ENCODE assay signal across 9 mouse cellular contexts in the genomic region with DNA sequence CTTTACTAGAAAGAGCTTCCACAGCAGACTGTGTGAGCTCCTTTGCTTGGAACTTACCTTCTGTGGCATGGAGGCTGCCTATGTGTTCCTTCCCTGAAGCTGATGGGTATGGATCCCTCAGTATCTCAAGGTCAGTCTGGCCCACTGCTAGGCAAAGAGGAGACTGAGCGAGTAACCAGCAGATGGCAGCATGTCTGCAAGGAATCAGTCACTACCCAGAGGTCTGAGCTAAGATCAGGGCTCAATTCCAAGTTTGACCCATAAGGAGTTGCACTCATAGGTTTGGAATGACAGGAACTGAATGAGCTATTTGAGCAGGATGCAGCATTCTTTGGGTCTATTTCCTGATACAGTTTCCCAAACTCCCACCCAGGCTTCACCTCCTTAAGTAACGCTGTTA. TPM values are rescaled to one million over a fixed set of nuclear protein-coding genes. Genes with fewer than 3 reads are reported as not detected.
DNase-seq lines count a peak whose midpoint lies in the region; ATAC-seq and TF ChIP-seq lines count a peak whose summit lies in the region.
"Had no signal": no experiment of that assay in that cellular context is flagged by ENCODE, and none has a peak within 500 bp of the region (broad histone marks: within the 10 kb centered on the region; RNA-seq: fewer than 3 reads in every experiment).

No protein-coding gene starts in this region.

- no peak overlapping the region for H3K9ac ChIP-seq in heart, embryonic 14.5 days (ENCODE audit: low read length)
- no peak overlapping the region for H3K9ac ChIP-seq in midbrain, embryonic 12.5 days (replicated peaks)
- H3K9ac ChIP-seq: embryonic facial prominence, embryonic 15.5 days had no signal

- 0 out of 2 replicates have a peak, but pooled peaks cover 3% of the 10 kb centered on the region for H3K27me3 ChIP-seq in E14TG2a.4 (ENCODE audit: insufficient read depth, low read length)
- H3K27me3 ChIP-seq in heart, embryonic 14.5 days (ENCODE audit: control insufficient read depth, insufficient read depth, low read length), result no peaks in the 10 kb centered on the region
- no peaks in the 10 kb centered on the region for H3K27me3 ChIP-seq in midbrain, embryonic 12.5 days
- H3K27me3 ChIP-seq: embryonic facial prominence, embryonic 15.5 days had no signal

- peak; percentile 73 for DNase-seq in 3134 (ENCODE audit: extremely low read depth, insufficient read length, low spot score)
- peak; percentile 80 for DNase-seq in embryo, embryonic 10 days (ENCODE audit: low spot score)
- DNase-seq in kidney, postnatal 14 days, result peak; percentile 81
- peak; percentile 16 to 53 for DNase-seq in urinary bladder, postnatal 36 days (ENCODE audit: low spot score in 2 of 2)

- H3K27ac ChIP-seq in heart, embryonic 14.5 days (replicated peaks in 1 of 2; ENCODE audit: control insufficient read depth in 1 of 2, insufficient read depth in 1 of 2, low read depth in 2 of 2, low read length in 2 of 2), result peak overlapping the region; percentile 12 to 44; a peak in 2 of 4 replicates
- H3K27ac ChIP-seq in midbrain, embryonic 12.5 days (replicated peaks), result no peak overlapping the region
- H3K27ac ChIP-seq: embryonic facial prominence, embryonic 15.5 days had no signal

- WGBS in heart, embryonic 14.5 days, result 35% methylated on average over 2 of the region's 2 CpGs
- WGBS in midbrain, embryonic 12.5 days, result 46% methylated on average over 2 of the region's 2 CpGs

- no peaks in the 10 kb centered on the region for H3K9me3 ChIP-seq in E14TG2a.4 (ENCODE audit: low read length)
- H3K9me3 ChIP-seq in heart, embryonic 14.5 days (ENCODE audit: control insufficient read depth, low read length), result no peaks in the 10 kb centered on the region
- H3K9me3 ChIP-seq in midbrain, embryonic 12.5 days, result no peaks in the 10 kb centered on the region
- H3K9me3 ChIP-seq: embryonic facial prominence, embryonic 15.5 days had no signal

- no peak overlapping the region for H3K4me3 ChIP-seq in E14TG2a.4 (replicated peaks; ENCODE audit: low read length)
- no peak overlapping the region for H3K4me3 ChIP-seq in heart, embryonic 14.5 days (ENCODE audit: control insufficient read depth in 1 of 2, insufficient read depth in 1 of 2, low read depth in 1 of 2, low read length in 2 of 2)
- H3K4me3 ChIP-seq in midbrain, embryonic 12.5 days, result no peak overlapping the region
- H3K4me3 ChIP-seq: embryonic facial prominence, embryonic 15.5 days had no signal

- peak; percentile 19 for TF ChIP-seq CTCF in E14TG2a.4 (conservative IDR thresholded peaks at IDR 0.05; ENCODE audit: low read length)

- H3K4me2 ChIP-seq in heart, embryonic 14.5 days (ENCODE audit: low read length), result no peak overlapping the region
- no peak overlapping the region for H3K4me2 ChIP-seq in midbrain, embryonic 12.5 days (replicated peaks)
- H3K4me2 ChIP-seq: embryonic facial prominence, embryonic 15.5 days had no signal

- no peaks in the 10 kb centered on the region for H3K4me1 ChIP-seq in E14TG2a.4 (replicated peaks; ENCODE audit: low read depth, low read length)
- peaks cover 4 to 6% of the 10 kb centered on the region in 2 experiments; a peak in 3 of 4 replicates for H3K4me1 ChIP-seq in heart, embryonic 14.5 days (ENCODE audit: control insufficient read depth in 2 of 2, insufficient read depth in 2 of 2, low read length in 2 of 2)
- no peaks in the 10 kb centered on the region for H3K4me1 ChIP-seq in midbrain, embryonic 12.5 days
- H3K4me1 ChIP-seq: embryonic facial prominence, embryonic 15.5 days had no signal

- no peaks in the 10 kb centered on the region for H3K36me3 ChIP-seq in E14TG2a.4 (ENCODE audit: insufficient read depth, low read length)
- no peaks in the 10 kb centered on the region for H3K36me3 ChIP-seq in heart, embryonic 14.5 days (ENCODE audit: control insufficient read depth, insufficient read depth, low read length)
- H3K36me3 ChIP-seq in midbrain, embryonic 12.5 days, result 0 out of 2 replicates have a peak, but pooled peaks cover 4% of the 10 kb centered on the region
- H3K36me3 ChIP-seq: embryonic facial prominence, embryonic 15.5 days had no signal

- 0 out of 2 replicates have a peak, but pooled peaks have one; percentile 64 for ATAC-seq in heart, embryonic 14.5 days (ENCODE audit: insufficient number of reproducible peaks, insufficient read depth, low FRiP score, low read depth)
- ATAC-seq in midbrain, embryonic 12.5 days (ENCODE audit: low FRiP score, low read depth), result 0 out of 2 replicates have a peak, but pooled peaks have one; percentile 30
- no peak for ATAC-seq in megakaryocyte-erythroid progenitor cell, adult 5-6 weeks (replicated peaks; ENCODE audit: low FRiP score, low TSS enrichment, poor library complexity, severe bottlenecking)

RNA-seq across cellular contexts. Expression of a gene that starts 30.4 kb away (rescaled TPM):
- polyA plus RNA-seq in heart, embryonic 14.5 days (2014; fragmentation: Nextera tagmentation; extraction: Ambion mirVana), result 92.0 and 95.4 TPM in 2 replicates
- 75.4 and 83.6 TPM in 2 replicates for polyA plus RNA-seq in midbrain, embryonic 12.5 days (2016; fragmentation: Nextera tagmentation; extraction: Ambion mirVana)
- not detected in 2 replicates for total RNA-seq in megakaryocyte-erythroid progenitor cell, adult 5-6 weeks (2014; fragmentation: Nextera tagmentation)
- not detected in 2 replicates for total RNA-seq in megakaryocyte-erythroid progenitor cell, adult 5-6 weeks (2017)
